Mouse (Mus musculus): Measurements from ENCODE around the gene Auts2. TPM values are rescaled to one million over a fixed set of nuclear protein-coding genes. Genes with fewer than 3 reads are reported as not detected.

Auts2 gene
- polyA plus RNA-seq, 1 experiment from 2014 or later: 74.1 TPM

DNA sequence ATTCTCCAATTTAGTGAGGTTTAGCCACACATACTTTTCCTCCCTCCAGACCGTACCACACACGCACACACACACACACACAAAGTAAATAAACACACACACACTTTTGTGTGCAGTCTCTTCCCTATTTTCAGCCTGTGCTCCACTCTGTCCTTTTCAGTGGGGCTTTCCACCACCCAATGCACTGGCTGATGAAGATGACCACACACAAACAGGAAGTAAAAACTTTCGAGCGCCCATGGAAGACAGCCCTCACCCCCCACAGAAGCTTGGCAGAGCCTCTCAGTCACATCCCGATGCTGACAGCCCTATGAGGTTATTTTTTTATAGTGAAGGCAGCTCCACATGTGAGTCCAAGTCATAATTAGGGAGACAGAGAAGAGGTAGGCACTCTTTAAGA lies 185.4 kb downstream of the Auts2 start:
- Histone ChIP-seq H3K9ac (no peak overlapping the region), H3K36me3 (no peaks in the 10 kb centered on the region), H3K9me3 (no peaks in the 10 kb centered on the region), H3K4me2 (replicated peaks) (no peak overlapping the region), H3K27me3 (replicated peaks) (no peaks in the 10 kb centered on the region), H3K27ac (no peak overlapping the region), H3K4me3 (no peak overlapping the region), H3K4me1 (peaks cover 11% of the 10 kb centered on the region; the same call in 1 of the 2 replicates)
- ATAC-seq (ENCODE audit: low FRiP score, low read depth): no peak
- WGBS: 79% methylated on average over 5 of the region's 5 CpGs

DNA sequence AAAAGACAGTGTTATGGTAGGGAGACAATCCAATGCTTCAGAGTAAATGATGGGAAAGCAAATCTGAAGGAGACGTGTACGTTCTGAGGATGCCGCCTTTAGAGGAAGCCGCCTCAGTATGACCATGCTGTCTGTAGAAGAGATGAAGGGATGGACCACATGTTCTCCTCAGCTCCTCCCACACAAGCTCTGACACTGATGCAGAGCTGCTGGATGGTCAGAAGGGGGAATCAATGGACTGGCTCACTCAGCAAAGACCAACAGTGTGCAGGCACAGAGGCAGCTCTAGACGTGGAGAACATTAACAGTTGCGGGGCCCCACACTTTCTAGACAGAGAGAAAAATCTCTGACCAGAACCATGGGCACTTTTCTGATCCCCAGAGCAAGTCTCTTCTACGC lies 187.2 kb downstream of the Auts2 start:
- ATAC-seq (ENCODE audit: low FRiP score, low read depth): no peak
- Histone ChIP-seq H3K4me3 (no peak overlapping the region), H3K4me1 (peaks cover 16% of the 10 kb centered on the region), H3K27me3 (replicated peaks) (no peaks in the 10 kb centered on the region), H3K9ac (no peak overlapping the region), H3K27ac (no peak overlapping the region), H3K9me3 (no peaks in the 10 kb centered on the region), H3K4me2 (replicated peaks) (no peak overlapping the region), H3K36me3 (no peaks in the 10 kb centered on the region)
- WGBS: 86% methylated on average over 7 of the region's 7 CpGs

DNA sequence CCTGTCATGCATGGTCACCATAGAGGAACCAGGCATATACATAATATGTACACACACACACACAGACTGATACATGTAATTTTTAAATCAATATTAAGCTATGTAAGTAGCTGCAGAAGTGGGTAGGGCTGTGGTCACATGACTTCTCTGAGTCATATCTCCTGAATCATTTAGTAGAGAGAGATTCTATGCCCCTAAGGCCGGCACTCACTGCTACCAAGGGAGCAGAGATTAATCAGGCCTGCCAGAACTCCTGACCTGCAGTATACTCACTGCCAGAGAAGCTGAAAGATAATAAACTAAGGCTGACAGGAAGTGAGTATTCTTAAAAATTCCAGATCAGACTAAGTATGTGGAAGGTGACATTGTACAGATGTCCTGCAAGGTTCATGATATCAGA lies 190.7 kb downstream of the Auts2 start:
- no peak for ATAC-seq (ENCODE audit: low FRiP score, low read depth)
- Histone ChIP-seq H3K9me3 (no peaks in the 10 kb centered on the region), H3K4me1 (peaks cover 10% of the 10 kb centered on the region), H3K27me3 (replicated peaks) (no peaks in the 10 kb centered on the region), H3K27ac (no peak overlapping the region), H3K4me3 (no peak overlapping the region), H3K9ac (no peak overlapping the region), H3K36me3 (no peaks in the 10 kb centered on the region), H3K4me2 (replicated peaks) (no peak overlapping the region)
- WGBS: 49% methylated on average over 1 of the region's 1 CpGs

GRCm38 (mm10) chr5:132351139-132351538 lies 192.0 kb downstream of the Auts2 start:
- no peak for ATAC-seq (ENCODE audit: low FRiP score, low read depth)
- Histone ChIP-seq H3K4me3 (no peak overlapping the region), H3K27ac (no peak overlapping the region), H3K36me3 (no peaks in the 10 kb centered on the region), H3K4me1 (peaks cover 7% of the 10 kb centered on the region), H3K4me2 (replicated peaks) (no peak overlapping the region), H3K27me3 (replicated peaks) (no peaks in the 10 kb centered on the region), H3K9me3 (no peaks in the 10 kb centered on the region), H3K9ac (no peak overlapping the region)

DNA sequence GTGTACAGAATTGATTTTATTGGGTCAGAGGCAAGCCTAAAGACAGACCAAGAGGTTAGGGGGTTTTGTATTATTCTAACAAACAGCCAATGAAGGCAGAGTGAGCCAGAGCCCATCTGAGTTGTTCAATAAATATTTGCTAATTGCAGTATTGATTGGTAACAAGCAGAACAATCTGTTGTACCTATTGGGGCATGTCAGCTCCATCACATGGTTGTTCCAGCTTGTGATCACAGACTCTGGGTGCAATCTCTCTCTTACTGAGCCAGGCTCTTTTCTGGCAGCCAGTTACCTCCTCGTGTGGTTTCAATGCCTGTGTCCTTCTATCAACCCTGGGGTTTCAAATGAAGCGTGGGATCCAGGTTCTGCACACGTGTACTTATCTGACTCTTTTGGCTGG lies 201.8 kb downstream of the Auts2 start:
- 77% methylated on average over 3 of the region's 3 CpGs for WGBS
- Histone ChIP-seq H3K27me3 (replicated peaks) (no peaks in the 10 kb centered on the region), H3K4me2 (replicated peaks) (no peak overlapping the region), H3K9ac (no peak overlapping the region), H3K36me3 (no peaks in the 10 kb centered on the region), H3K4me1 (peaks cover 15% of the 10 kb centered on the region; the same call in 1 of the 2 replicates), H3K9me3 (no peaks in the 10 kb centered on the region), H3K27ac (no peak overlapping the region), H3K4me3 (no peak overlapping the region)
- no peak for ATAC-seq (ENCODE audit: low FRiP score, low read depth)

DNA sequence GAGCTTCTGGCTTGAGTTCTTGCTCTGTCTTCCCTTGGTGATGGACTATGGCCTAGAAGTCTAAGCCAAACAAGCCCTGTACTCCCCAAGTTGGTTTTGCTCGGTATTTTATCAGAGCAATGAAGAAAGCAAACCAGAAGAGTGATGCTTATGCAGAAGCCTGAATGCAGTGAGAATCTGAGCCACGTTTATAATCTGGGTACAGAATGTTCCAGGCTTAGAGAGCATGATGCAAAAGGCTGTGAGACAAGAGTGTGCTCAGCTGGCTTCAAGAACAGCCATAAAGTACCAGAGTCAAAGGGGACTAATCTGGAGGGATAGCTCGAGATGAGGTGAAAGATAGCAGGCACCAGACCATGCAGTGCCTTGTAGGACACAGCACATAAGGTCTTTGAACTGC lies 205.5 kb downstream of the Auts2 start:
- Histone ChIP-seq H3K27me3 (replicated peaks) (no peaks in the 10 kb centered on the region), H3K4me1 (peaks cover 43% of the 10 kb centered on the region), H3K36me3 (no peaks in the 10 kb centered on the region), H3K4me2 (replicated peaks) (no peak overlapping the region), H3K4me3 (no peak overlapping the region), H3K9me3 (no peaks in the 10 kb centered on the region), H3K27ac (no peak overlapping the region), H3K9ac (no peak overlapping the region)
- WGBS: 82% methylated on average over 3 of the region's 3 CpGs
- no peak for ATAC-seq (ENCODE audit: low FRiP score, low read depth)

DNA sequence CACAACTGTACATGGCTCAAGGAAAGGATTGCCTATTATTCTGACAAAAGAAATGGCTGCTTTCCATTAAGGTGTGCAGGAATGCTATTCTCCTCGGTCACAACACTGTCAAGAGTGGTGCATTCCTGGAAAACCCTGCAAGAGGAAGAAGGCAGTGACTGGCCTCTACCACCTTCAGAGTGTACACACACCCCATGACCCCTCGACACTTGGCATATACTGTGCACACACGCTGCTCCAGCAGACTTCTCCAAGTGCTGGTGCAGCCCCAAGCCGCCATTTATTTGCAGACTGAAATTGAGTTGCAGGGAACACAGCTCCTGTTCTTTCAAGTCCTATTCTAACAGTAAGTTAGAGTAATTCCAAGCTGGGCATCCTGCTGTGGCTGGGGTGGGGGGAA lies 207.4 kb downstream of the Auts2 start:
- Histone ChIP-seq H3K27ac (no peak overlapping the region), H3K4me2 (replicated peaks) (no peak overlapping the region), H3K4me1 (peaks cover 45% of the 10 kb centered on the region), H3K9ac (no peak overlapping the region), H3K9me3 (no peaks in the 10 kb centered on the region), H3K27me3 (replicated peaks) (no peaks in the 10 kb centered on the region), H3K36me3 (no peaks in the 10 kb centered on the region), H3K4me3 (no peak overlapping the region)
- ATAC-seq (ENCODE audit: low FRiP score, low read depth): no peak
- WGBS: 84% methylated on average over 4 of the region's 4 CpGs

DNA sequence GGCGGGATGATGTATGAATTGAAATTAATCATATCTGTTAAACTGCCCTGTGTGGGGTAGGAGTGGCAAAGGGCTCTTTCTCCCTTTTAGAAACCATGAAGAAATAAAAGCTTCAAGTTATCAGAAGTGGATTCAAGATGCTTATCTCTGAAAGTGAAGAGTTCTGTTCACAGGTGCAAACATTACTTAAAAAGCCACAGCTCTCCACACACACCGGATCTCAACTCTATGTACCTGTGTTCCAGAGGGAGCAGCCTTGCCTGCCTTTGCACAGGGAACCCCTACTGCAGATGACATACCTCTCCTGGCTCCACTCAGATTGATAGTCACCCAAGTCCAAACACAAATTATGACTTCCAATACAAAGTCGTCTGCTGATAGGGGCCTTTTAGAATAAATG lies 208.3 kb downstream of the Auts2 start:
- Histone ChIP-seq H3K4me1 (peaks cover 45% of the 10 kb centered on the region), H3K36me3 (no peaks in the 10 kb centered on the region), H3K9ac (no peak overlapping the region), H3K27me3 (replicated peaks) (no peaks in the 10 kb centered on the region), H3K27ac (no peak overlapping the region), H3K4me2 (replicated peaks) (no peak overlapping the region), H3K9me3 (no peaks in the 10 kb centered on the region), H3K4me3 (no peak overlapping the region)
- 74% methylated on average over 3 of the region's 3 CpGs for WGBS
- ATAC-seq (ENCODE audit: low FRiP score, low read depth): no peak

DNA sequence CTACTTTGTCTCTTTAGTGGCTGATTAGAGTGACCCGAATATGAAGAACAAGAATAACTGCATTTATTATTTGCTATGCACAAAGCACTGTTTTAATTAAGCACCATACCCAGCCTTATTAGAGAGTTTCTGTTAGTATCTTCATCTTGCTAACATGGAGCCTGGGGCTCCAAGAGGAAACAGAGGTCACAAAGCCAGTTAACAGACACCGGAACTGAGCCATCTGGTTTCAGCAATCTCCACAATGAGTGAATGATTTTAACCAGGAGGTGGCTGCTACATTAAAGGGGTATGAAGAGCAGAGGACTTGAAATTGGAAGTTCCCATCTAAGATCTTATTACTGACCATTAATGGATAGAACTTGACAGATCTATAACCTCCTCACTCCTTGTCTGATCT lies 209.4 kb downstream of the Auts2 start:
- Histone ChIP-seq H3K4me1 (peaks cover 45% of the 10 kb centered on the region), H3K27ac (no peak overlapping the region), H3K4me2 (replicated peaks) (no peak overlapping the region), H3K36me3 (no peaks in the 10 kb centered on the region), H3K27me3 (replicated peaks) (no peaks in the 10 kb centered on the region), H3K9ac (no peak overlapping the region), H3K9me3 (no peaks in the 10 kb centered on the region), H3K4me3 (no peak overlapping the region)
- 72% methylated on average over 2 of the region's 2 CpGs for WGBS
- ATAC-seq (ENCODE audit: low FRiP score, low read depth): no peak

DNA sequence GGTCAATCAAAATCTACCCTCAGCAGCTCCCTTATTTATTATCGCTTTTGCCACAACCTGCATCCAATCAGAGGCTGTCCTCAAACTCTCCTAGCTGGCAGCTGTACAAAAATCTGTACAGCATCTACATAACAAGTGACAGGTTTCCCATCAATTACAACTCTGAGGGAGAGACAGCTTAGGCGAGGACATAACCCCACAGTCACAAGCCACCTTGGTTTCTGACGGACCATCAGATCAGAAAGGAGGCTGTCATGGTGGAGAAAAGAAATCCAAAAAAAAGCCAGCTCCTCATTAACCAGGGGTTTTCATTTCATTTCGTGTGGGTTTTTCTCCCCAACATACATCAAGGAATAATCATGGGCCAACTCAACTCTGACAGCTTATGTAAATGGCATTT lies 210.6 kb downstream of the Auts2 start:
- no peaks in the 10 kb centered on the region for H3K9me3 ChIP-seq
- no peaks in the 10 kb centered on the region for H3K36me3 ChIP-seq
- no peak overlapping the region for H3K27ac ChIP-seq
- H3K9ac ChIP-seq: no peak overlapping the region
- H3K4me3 ChIP-seq: no peak overlapping the region
- ATAC-seq (ENCODE audit: low FRiP score, low read depth): no peak
- 71% methylated on average over 4 of the region's 4 CpGs for WGBS
- no peak overlapping the region for H3K4me2 ChIP-seq (replicated peaks)
- no peaks in the 10 kb centered on the region for H3K27me3 ChIP-seq (replicated peaks)
- H3K4me1 ChIP-seq: peaks cover 42% of the 10 kb centered on the region

GRCm38 (mm10) chr5:132329171-132329936 lies 213.8 kb downstream of the Auts2 start:
- no peak for ATAC-seq (ENCODE audit: low FRiP score, low read depth)
- WGBS: 87% methylated on average over 3 of the region's 3 CpGs
- Histone ChIP-seq H3K27me3 (replicated peaks) (no peaks in the 10 kb centered on the region), H3K27ac (no peak overlapping the region), H3K4me2 (replicated peaks) (no peak overlapping the region), H3K4me1 (peaks cover 24% of the 10 kb centered on the region), H3K4me3 (no peak overlapping the region), H3K36me3 (no peaks in the 10 kb centered on the region), H3K9me3 (no peaks in the 10 kb centered on the region), H3K9ac (no peak overlapping the region)

DNA sequence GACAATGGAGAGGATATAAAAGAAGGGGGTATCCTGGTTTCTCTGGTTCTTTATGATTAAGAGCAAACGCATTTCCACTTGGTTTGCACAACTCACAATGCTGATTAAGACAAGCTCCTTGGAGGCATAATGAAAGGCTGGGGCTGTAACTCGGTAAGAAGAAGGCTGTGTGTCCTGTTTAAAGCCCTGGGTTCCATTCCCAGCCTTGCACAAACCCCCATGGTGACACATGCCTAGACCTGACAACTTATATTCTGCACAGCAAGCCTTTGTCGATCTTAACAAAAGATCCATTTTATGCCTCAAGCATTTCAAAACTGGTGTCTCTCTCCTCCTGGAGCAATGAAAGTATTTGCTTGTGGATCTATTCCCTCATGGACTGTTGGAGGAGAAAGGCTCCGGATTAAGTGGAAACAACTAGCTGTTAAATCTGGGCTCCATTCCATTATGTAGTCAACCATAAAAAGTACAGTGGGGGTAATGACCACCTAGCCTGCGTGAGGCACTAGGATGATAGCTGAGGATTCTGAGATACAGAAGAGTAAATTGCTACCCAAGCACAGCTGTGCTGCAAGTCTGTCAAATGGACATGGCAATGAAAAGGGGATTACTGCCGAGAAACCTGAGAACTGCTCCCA lies 218.8 kb downstream of the Auts2 start:
- H3K9ac ChIP-seq: no peak overlapping the region
- no peak overlapping the region for H3K4me3 ChIP-seq
- no peak for ATAC-seq (ENCODE audit: low FRiP score, low read depth)
- peaks cover 17% of the 10 kb centered on the region; the same call in 1 of the 2 replicates for H3K4me1 ChIP-seq
- H3K4me2 ChIP-seq (replicated peaks): no peak overlapping the region
- H3K36me3 ChIP-seq: no peaks in the 10 kb centered on the region
- H3K9me3 ChIP-seq: no peaks in the 10 kb centered on the region
- H3K27me3 ChIP-seq (replicated peaks): no peaks in the 10 kb centered on the region
- no peak overlapping the region for H3K27ac ChIP-seq
- whole genome bisulfite sequencing: 28% methylated on average over 6 of the region's 6 CpGs

DNA sequence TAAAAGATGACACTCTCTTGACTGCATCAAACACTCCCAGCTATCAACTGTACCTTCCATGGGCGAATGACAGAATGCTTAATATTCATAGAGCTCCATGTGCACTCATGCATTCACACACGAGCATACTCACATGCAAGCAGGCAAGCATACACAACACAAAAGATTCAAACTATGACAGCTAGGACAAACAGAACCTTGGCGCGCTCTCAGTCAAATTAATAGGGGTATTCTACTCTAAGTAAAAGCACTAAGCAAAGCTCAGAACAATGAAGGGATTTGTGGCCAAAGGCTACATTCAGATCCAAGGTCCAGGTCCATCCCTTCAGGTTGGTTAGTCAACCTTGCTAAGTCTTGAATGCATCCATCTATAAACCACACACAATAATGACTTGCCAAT lies 219.5 kb downstream of the Auts2 start:
- peaks cover 17% of the 10 kb centered on the region; the same call in 1 of the 2 replicates for H3K4me1 ChIP-seq

More for the DNA sequence above, 219.5 kb downstream of the Auts2 start:
- H3K4me2 ChIP-seq (replicated peaks): no peak overlapping the region
- WGBS: 63% methylated on average over 4 of the region's 4 CpGs
- H3K4me3 ChIP-seq: no peak overlapping the region
- no peak overlapping the region for H3K27ac ChIP-seq
- ATAC-seq (ENCODE audit: low FRiP score, low read depth): no peak
- no peaks in the 10 kb centered on the region for H3K9me3 ChIP-seq
- no peak overlapping the region for H3K9ac ChIP-seq
- no peaks in the 10 kb centered on the region for H3K36me3 ChIP-seq
- H3K27me3 ChIP-seq (replicated peaks): no peaks in the 10 kb centered on the region

All from neural tube, embryonic 12.5 days (tissue).